Mouse (Mus musculus) cortical plate, adult 2 months (tissue): ENCODE measurements around the gene Clk3. TPM values are rescaled to one million over a fixed set of nuclear protein-coding genes. Genes with fewer than 3 reads are reported as not detected.
A peak's percentile ranks its signal among the peaks of the same experiment; 100 is the strongest.

ENCODE experiments used
- H3K27ac ChIP-seq: fragments of 200-500 bp; 2 replicates; pipeline ENCODE4 v1.5.1; 2012; ENCODE audit warnings: low read length, control low read depth, inconsistent platforms; ENCODE audit not compliant: insufficient read depth
- H3K4me1 ChIP-seq: fragments of 200-500 bp; 2 replicates; pipeline ENCODE4 v1.6.1; 2011; ENCODE audit warnings: low read length; ENCODE audit not compliant: control insufficient read depth, insufficient read depth
- H3K4me3 ChIP-seq: fragments of 200-500 bp; 2 replicates; pipeline ENCODE4 v1.5.1; 2011; ENCODE audit warnings: mild to moderate bottlenecking, low read length, control low read depth; ENCODE audit not compliant: insufficient read depth
- CTCF ChIP-seq: fragments of 200-500 bp; IDR thresholded peaks from 2 replicates; pipeline ENCODE4 v1.5.1; 2011; ENCODE audit warnings: mild to moderate bottlenecking, control low read depth, low read length; ENCODE audit not compliant: insufficient read depth; ENCODE audit errors: extremely low read depth
- POLR2A ChIP-seq: fragments of 200-500 bp; IDR thresholded peaks from 2 replicates; pipeline ENCODE4 v1.6.1; 2011; ENCODE audit warnings: mild to moderate bottlenecking, low read length, control low read depth; ENCODE audit not compliant: insufficient read depth; ENCODE audit errors: extremely low read depth
- polyA plus RNA-seq: library from polyadenylated mRNA; depleted of rRNA; stranded (reverse); fragments of >200 nt; gene quantifications from 2 replicates; pipeline ENCODE4 v1.2.3, GENCODE M21; 2012

Clk3 gene
- polyA plus RNA-seq, 1 experiment: 166 TPM

GRCm38 (mm10) chr9:57770836-57771235 is 5.2 kb upstream of the Clk3 start:
- TF ChIP-seq POLR2A: no peak
- TF ChIP-seq CTCF: no peak
- H3K4me1 ChIP-seq: peaks cover 10% of the 10 kb centered on the region
- H3K27ac ChIP-seq: no peak overlapping the region
- H3K4me3 ChIP-seq: no peak overlapping the region

- Histone ChIP-seq H3K4me1 (peaks cover 7% of the 10 kb centered on the region), H3K4me3 (no peak overlapping the region), H3K27ac (no peak overlapping the region)
- TF ChIP-seq POLR2A (no peak), CTCF (no peak)
Observed at GRCm38 (mm10) chr9:57770214-57770613, 4.6 kb upstream of the Clk3 start.

- Histone ChIP-seq H3K27ac (no peak overlapping the region), H3K4me3 (no peak overlapping the region), H3K4me1 (peaks cover 5% of the 10 kb centered on the region)
- TF ChIP-seq CTCF: no peak
- TF ChIP-seq POLR2A: no peak
Observed at GRCm38 (mm10) chr9:57769539-57770069, 3.9 kb upstream of the Clk3 start.

GRCm38 (mm10) chr9:57767231-57767630 is 1.6 kb upstream of the Clk3 start:
- H3K27ac ChIP-seq: peak overlapping the region; percentile 18; the same call in 1 of the 2 replicates
- TF ChIP-seq POLR2A: no peak
- no peak for TF ChIP-seq CTCF
- peaks cover 8% of the 10 kb centered on the region for H3K4me1 ChIP-seq
- no peak overlapping the region for H3K4me3 ChIP-seq

GRCm38 (mm10) chr9:57766431-57766830 is 771 bp upstream of the Clk3 start:
- peak overlapping the region; percentile 100; the same call in 1 of the 2 replicates for H3K27ac ChIP-seq
- TF ChIP-seq POLR2A (peak; percentile 40; the same call in 1 of the 2 replicates), CTCF (no peak)
- peaks cover 8% of the 10 kb centered on the region for H3K4me1 ChIP-seq
- H3K4me3 ChIP-seq: peak overlapping the region; percentile 93; the same call in 1 of the 2 replicates

- Histone ChIP-seq H3K4me1 (peaks cover 8% of the 10 kb centered on the region), H3K4me3 (peak overlapping the region; percentile 93), H3K27ac (peak overlapping the region; percentile 100)
- TF ChIP-seq POLR2A: peak; percentile 38; the same call in 1 of the 2 replicates
- no peak for TF ChIP-seq CTCF
Observed at GRCm38 (mm10) chr9:57764974-57765363, 691 bp downstream of the Clk3 start.

- peaks cover 8% of the 10 kb centered on the region for H3K4me1 ChIP-seq
- TF ChIP-seq CTCF: no peak
- no peak for TF ChIP-seq POLR2A
- H3K4me3 ChIP-seq: peak overlapping the region; percentile 93
- H3K27ac ChIP-seq: peak overlapping the region; percentile 100
Observed at GRCm38 (mm10) chr9:57764147-57764973, 1.3 kb downstream of the Clk3 start.

GRCm38 (mm10) chr9:57762563-57762991 is 3.1 kb downstream of the Clk3 start:
- Histone ChIP-seq H3K4me3 (peak overlapping the region; percentile 93), H3K27ac (peak overlapping the region; percentile 12; the same call in 1 of the 2 replicates)
- TF ChIP-seq CTCF: peak; percentile 32
- TF ChIP-seq POLR2A: no peak

GRCm38 (mm10) chr9:57761563-57762551 is 3.8 kb downstream of the Clk3 start:
- Histone ChIP-seq H3K4me3 (peak overlapping the region; percentile 93; the same call in 1 of the 2 replicates), H3K27ac (peak overlapping the region; percentile 12; the same call in 1 of the 2 replicates), H3K4me1 (peaks cover 7% of the 10 kb centered on the region)

More at GRCm38 (mm10) chr9:57762563-57762991, 3.1 kb downstream of the Clk3 start:
- H3K4me1 ChIP-seq: peaks cover 8% of the 10 kb centered on the region

More at GRCm38 (mm10) chr9:57761563-57762551, 3.8 kb downstream of the Clk3 start:
- TF ChIP-seq POLR2A (no peak), CTCF (no peak)
